Mouse (Mus musculus) macrophage (primary cell): Measurements from ENCODE around the gene Tbx6. TPM values are rescaled to one million over a fixed set of nuclear protein-coding genes. Genes with fewer than 3 reads are reported as not detected.
A peak's percentile ranks its signal among the peaks of the same experiment; 100 is the strongest.

Experiments
- H3K27ac ChIP-seq: fragments of 350-480 bp; formaldehyde crosslinking; 2 replicates; pipeline ENCODE4 v1.9.0; 2021
- H3K36me3 ChIP-seq: fragments of 350-480 bp; formaldehyde crosslinking; 2 replicates; pipeline ENCODE4 v1.9.0; 2021; ENCODE audit errors: inconsistent target
- H3K4me3 ChIP-seq: fragments of 350-480 bp; formaldehyde crosslinking; 2 replicates; pipeline ENCODE4 v1.9.0; 2021; ENCODE audit errors: inconsistent target
- H3K79me2 ChIP-seq: fragments of 350-480 bp; formaldehyde crosslinking; 2 replicates; pipeline ENCODE4 v1.9.0; 2021; ENCODE audit errors: inconsistent target
- WGBS: methylation state at CpG from one replicate; pipeline ENCODE4 v1.1.7; 2026; ENCODE audit warnings: inconsistent platforms; ENCODE audit not compliant: missing documents; 5-methylcytosine and 5-hydroxymethylcytosine counted together
- polyA plus RNA-seq: library from polyadenylated mRNA; stranded (reverse); fragments of 250-400 nt; gene quantifications from 3 replicates; pipeline ENCODE4 v1.2.4, GENCODE M21; 2018; ENCODE audit warnings: inconsistent platforms

Gene Tbx6
- polyA plus RNA-seq, 1 experiment from 2014 or later = 0.19 TPM

DNA sequence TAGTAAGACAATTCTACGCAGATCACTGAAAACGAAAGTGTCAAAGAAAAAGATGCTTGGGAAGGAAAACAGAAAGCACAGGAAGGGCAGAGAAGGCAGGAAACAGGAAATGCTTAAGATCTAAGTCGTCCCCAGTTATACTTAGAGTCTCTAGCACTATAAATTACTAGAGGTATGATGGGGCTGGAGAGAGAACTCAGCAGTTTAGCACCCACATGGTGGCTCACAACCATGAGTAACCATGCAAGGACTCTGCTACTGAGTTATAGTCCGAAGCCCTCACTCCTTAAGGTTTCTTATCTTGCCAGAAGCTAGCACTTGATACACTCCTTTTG lies 13.0 kb downstream of the Tbx6 start:
- H3K79me2 ChIP-seq = peaks cover 62% of the 10 kb centered on the region
- no peak overlapping the region for H3K4me3 ChIP-seq
- 72% methylated on average over 4 of the region's 4 CpGs for WGBS
- peak overlapping the region; percentile 15; the same call in 1 of the 2 replicates for H3K27ac ChIP-seq
- peaks cover 37% of the 10 kb centered on the region for H3K36me3 ChIP-seq

DNA sequence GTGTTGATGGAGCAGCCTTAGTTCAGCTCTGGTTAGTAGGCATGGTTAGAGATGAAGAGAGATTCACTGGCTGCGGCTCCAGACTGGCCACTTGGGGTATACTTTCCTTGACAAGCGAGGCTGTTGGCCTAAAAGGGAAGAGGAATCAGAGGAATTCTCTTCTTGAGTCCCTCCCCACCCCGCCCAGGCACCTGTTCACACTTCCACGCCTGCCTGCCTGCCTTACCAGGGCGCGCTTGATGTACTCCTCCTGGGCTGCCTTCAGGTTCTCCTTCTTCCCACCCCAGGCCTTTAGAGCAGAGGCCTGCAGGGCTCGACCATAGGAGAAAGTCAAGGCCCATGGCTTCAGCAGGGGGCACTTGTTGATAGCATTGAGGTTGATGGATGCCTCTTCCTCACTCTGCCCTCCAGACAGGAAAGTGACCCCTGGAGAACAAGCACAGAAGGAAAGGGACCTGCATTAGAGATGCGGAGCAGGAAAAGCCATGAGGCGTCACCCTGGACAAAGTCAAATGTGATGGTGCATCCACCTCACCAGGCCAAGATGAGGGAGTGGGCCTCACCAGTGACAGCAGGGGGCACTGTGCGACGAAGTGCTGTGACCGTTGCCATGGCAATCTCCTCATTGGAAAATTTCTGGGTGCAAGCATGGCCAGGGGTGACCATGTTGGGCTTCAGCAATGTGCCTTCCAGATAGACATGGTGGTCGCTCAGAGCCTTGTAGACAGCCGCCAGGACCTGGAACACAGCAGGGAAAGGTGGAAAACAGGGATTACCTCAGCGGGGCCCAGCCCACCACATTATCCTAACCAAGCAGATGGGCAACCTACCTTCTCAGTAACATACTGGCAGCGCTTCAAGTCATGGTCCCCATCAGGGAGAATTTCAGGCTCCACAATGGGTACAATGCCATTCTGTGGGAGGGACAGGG lies 14.4 kb downstream of the Tbx6 start:
- peaks cover 27% of the 10 kb centered on the region for H3K36me3 ChIP-seq
- WGBS = 92% methylated on average over 16 of the region's 16 CpGs
- H3K27ac ChIP-seq = no peak overlapping the region
- peaks cover 48% of the 10 kb centered on the region for H3K79me2 ChIP-seq
- 0 out of 2 replicates have a peak overlapping the region, but pooled peaks have one; percentile 68 for H3K4me3 ChIP-seq

DNA sequence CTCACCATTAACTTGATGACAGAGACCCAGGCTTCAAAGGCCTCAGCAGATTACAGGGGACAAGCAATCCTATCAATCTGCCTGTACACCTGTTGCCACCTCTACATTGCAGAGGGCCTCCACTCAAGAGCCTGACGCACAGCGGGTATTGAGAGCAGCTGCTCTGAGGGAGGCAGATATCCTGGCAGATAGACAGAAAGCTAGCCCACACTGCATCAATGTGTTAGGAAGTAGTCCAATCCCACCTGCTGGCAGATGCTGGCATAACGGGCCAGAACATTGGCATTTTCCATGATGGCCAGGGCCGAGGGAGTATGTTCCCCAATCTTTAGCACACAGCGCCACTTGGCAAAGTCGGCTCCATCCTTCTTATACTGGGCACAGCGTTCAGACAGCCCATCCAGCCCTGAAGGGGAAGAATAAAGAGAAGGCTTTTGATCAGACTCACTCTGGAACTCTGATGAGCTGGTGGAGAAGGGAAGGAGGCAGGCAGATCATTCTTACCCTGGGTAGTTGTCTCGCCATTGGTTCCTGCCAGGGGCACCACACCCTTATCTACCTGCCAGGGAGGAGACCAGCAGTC lies 15.2 kb downstream of the Tbx6 start:
- H3K79me2 ChIP-seq = peaks cover 40% of the 10 kb centered on the region
- peaks cover 27% of the 10 kb centered on the region for H3K36me3 ChIP-seq
- WGBS = 79% methylated on average over 8 of the region's 8 CpGs
- H3K4me3 ChIP-seq = peak overlapping the region; percentile 68
- peak overlapping the region; percentile 91; the same call in 1 of the 2 replicates for H3K27ac ChIP-seq

DNA sequence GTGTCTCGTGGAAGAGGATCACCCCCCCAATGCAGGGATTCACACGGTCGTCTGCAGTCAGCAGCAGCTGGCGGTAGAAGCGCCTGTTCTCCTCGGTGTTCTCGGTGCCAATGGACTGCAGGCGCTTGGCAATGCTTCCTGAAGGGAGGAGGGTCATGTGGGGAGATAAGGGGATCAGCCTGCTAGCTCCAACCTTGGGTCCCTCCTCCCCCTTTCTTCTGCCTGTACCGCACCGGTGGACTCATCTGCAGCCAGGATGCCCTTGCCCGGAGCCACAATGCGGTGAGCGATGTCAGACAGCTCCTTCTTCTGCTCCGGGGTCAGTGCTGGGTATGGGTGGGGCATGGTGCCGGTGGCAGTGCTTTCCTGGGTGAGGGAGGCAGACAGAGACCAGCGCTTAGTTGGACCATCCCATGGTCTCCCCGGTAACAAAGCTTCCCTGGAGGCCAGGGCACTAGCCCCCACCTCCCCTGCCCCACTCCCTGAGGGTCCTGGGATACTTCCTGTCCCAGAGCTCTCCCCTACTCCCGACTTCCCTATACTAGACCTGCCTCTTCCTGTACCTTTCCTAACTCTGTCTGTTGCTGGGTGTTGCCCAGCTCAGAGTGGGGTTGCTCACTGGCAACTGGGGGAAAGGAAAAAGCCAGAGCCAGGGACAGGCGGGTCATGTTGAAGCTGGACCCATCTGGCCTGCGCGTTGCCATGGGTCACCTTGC lies 16.3 kb downstream of the Tbx6 start, which contains the start of gene Fam57b:
Fam57b (plus strand) TSS at position 258 of the 716 bp plus-strand sequence.
- 25% methylated on average over 21 of the region's 21 CpGs for WGBS
- Histone ChIP-seq H3K4me3 (peak within 1 kb of the TSS; percentile 68), H3K27ac (peak within 1 kb of the TSS; percentile 91), H3K36me3 (peaks cover 27% of the 10 kb centered on the region), H3K79me2 (peaks cover 36% of the 10 kb centered on the region)

DNA sequence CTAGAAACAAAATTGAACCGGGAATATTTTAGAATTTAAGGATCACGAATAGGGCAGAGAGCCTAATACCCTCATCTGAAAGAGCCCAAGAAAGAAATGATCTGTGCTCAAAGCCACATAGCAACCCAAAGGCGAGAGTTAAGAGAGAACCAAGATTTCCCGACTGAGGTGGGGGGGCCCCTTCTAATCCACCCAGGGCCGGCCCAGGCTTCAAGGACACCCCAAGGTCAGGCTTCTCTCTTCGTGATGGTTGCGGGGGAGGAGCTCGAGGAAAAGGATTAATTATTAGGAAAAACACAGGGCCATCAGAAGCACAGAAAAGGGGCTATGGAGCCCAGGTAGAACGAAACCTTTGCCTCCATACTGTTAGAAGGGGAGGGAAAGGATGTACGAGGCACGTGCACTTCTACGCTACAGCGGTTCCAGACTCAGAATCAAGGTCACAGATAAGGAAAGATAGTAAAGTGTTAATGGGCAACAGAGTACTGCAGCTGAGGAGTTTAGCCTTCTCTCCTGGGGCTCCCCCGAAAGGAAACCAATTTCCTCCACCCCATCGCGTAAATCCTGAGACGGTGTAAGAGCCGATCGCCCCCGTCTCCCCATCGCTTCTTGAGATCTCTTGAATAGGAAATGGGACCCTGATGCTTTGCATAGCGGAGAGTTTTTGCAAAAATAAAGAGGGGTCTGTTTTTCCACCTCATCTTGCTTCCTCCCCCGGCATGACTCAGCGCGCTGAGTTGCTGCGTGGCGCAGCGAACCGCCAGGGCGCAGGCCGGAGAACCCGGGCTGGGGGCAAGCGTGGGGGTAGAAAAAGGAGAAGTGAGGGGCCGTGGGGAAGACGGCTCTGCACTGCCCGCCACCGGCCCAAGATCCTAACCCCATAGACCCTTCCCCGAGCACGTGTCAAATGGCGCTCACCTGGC lies 17.1 kb downstream of the Tbx6 start:
- 1% methylated on average over 36 of the region's 40 CpGs for WGBS
- H3K36me3 ChIP-seq = peaks cover 27% of the 10 kb centered on the region
- peaks cover 36% of the 10 kb centered on the region for H3K79me2 ChIP-seq

DNA sequence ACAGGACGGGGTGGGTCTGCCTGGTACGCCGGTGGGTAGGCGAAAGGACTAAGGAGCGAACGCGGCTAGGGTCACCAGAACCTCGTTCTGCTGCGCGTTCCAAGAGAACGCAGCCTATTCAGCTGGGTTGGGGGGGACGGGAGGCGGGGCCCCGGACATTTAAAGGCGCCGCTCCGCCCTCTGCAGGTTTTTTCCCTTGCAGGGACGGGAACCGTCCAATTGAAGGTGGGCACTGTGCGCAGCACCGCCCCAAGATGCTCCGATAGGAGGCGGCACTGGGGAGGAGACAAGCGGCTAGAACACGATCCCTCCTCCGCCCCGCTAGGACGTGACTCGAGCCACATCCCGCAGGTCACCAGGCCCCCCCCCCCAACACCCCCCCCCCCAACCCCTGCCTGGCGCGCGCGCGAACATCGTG lies 17.8 kb downstream of the Tbx6 start:
- peak overlapping the region; percentile 97 for H3K27ac ChIP-seq
- H3K79me2 ChIP-seq = peaks cover 36% of the 10 kb centered on the region
- H3K4me3 ChIP-seq = peak overlapping the region; percentile 68
- H3K36me3 ChIP-seq = peaks cover 27% of the 10 kb centered on the region
- WGBS = under 1% methylated on average over 22 of the region's 36 CpGs

More for the DNA sequence above, 17.1 kb downstream of the Tbx6 start:
- H3K27ac ChIP-seq = peak overlapping the region; percentile 91
- H3K4me3 ChIP-seq = peak overlapping the region; percentile 68

DNA sequence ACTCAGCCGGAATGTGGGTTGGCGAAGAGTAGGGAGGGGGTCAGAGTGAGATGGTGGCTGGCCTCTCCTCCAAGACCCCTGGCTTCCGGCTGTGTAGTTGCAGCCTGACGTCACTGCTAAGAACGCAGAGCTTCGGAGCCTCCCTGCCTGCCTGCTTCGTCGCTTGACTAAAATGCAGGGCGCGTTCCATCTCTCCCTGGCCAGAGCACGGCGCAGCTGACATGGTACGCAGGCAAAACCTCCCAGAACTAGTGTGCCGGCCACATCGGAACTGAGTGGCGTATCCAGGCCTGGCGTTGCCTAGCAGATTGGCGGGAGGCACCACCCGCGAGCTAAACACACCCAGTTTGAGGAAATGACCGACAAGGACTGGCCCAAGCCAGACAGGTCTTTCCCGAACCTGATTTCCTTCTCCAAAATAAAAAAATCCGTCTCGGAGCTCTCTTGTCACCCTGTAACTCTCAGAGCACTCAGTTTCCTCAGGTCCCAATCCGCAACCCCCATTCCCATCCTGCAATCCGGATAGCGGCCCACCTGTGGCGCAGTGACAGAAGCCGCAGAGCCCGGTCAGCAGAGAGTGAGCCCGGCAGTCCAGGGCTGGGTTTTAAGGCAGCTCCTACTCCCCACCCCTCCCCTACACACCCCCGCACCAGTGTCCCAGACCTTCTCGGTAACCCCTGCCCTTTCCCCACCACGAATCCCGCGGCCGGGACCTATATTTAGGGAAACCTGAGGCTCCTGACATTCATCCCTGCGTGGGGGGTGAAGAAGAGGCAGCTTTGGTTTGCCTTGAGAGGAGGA lies 18.4 kb downstream of the Tbx6 start:
- Histone ChIP-seq H3K36me3 (peaks cover 26% of the 10 kb centered on the region), H3K4me3 (peak overlapping the region; percentile 45), H3K27ac (peak overlapping the region; percentile 97), H3K79me2 (peaks cover 36% of the 10 kb centered on the region)
- WGBS = 4% methylated on average over 38 of the region's 38 CpGs

DNA sequence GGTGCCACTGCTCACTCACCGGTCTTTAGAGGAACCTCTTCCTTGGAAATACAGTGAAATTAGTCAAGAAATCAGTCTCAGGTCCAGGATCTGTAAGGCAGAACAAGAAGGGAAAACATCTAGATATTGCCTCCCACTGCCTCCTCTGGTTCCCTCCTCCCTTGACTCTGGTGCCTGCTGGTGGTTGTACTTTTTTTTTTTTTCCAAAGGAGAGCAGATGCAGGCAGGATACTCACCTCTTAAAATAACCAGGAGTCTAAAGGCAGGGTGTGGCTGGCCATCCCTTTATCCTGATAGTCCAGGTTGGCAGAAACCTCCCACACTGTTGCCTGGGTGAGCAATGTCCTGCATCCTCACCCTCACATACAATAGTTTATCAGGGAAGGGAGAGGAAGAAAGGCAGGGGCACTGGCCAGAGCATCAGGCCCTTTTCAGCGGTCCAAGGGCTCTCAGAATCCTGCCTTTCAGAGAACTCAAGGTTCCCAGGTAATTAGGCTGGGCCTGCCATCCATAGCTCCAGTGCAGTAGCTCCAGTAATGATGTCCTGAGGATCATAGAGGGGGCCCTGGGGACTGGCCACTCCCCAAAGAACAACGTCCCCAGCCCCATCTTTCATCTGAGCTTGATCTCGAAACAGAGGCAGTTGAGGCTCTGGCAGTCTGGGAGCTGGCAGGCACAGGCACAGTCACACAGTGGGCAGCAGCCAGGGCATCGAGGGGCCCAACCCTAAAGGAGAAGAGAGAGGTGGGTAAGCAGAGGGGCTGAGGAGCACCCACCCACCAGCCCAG lies 19.2 kb downstream of the Tbx6 start:
- peak overlapping the region; percentile 97 for H3K27ac ChIP-seq
- peaks cover 34% of the 10 kb centered on the region for H3K79me2 ChIP-seq
- peaks cover 18% of the 10 kb centered on the region for H3K36me3 ChIP-seq
- peak overlapping the region; percentile 45 for H3K4me3 ChIP-seq
- 78% methylated on average over 5 of the region's 5 CpGs for WGBS

DNA sequence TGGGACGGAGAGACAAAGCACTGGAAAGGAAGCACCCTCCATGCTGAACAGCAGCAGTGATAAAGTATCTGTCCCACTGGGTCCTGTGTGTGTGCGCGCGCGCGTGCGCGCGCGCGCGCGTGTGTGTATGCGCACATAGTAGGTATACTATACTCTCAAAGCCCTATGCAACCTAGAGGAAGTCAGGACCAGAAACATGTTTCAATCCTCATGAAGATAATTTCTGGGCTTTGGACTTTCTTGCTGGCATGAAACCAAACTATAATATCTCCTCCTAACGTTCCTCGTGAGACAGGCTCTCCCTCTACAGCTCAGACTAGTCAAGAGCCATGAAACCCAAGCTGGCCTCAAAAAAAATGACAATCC lies 19.8 kb downstream of the Tbx6 start:
- peaks cover 12% of the 10 kb centered on the region for H3K36me3 ChIP-seq
- WGBS = 97% methylated on average over 16 of the region's 16 CpGs
- H3K4me3 ChIP-seq = no peak overlapping the region
- H3K27ac ChIP-seq = peak overlapping the region; percentile 97; the same call in 1 of the 2 replicates
- peaks cover 28% of the 10 kb centered on the region for H3K79me2 ChIP-seq

DNA sequence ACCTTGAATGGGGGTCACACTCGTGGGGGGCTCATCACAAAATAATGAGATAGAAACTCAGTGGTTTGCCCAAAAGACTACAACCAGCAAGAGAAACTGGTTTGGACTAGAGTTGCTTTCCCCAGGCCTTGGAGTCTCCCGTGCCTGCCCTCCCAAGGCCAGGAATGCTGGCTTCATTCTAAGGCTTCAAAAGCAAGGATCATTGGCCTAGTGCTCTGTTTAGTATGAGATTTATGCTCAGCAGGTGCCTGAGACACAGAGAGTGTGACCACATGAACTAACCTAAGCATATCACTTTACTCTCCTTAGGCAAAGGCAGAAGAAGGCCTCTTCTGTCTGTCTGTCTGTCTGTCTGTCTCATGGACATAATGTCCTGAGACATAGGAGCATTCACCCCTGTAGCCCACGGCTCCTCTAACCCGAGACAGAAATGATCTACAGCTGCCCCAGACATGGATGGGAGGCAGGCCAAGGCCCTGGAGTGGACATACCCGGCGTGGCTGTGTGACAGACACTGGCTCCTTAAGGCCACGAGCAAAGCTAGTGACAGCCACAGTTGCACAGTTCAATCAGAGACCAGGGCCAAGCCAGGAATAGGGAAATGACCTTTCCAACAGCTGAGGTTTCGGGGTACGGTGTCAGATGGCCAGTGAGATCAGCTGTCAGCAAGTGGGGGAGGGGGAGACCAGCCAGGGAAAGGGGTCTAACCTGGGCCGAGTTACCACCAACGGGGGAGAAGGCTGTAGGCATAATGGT lies 21.0 kb downstream of the Tbx6 start:
- Histone ChIP-seq H3K27ac (peak overlapping the region; percentile 31), H3K4me3 (no peak overlapping the region), H3K36me3 (peaks cover under 1% of the 10 kb centered on the region; the same call in 1 of the 2 replicates), H3K79me2 (peaks cover 15% of the 10 kb centered on the region)
- WGBS = 89% methylated on average over 11 of the region's 11 CpGs

DNA sequence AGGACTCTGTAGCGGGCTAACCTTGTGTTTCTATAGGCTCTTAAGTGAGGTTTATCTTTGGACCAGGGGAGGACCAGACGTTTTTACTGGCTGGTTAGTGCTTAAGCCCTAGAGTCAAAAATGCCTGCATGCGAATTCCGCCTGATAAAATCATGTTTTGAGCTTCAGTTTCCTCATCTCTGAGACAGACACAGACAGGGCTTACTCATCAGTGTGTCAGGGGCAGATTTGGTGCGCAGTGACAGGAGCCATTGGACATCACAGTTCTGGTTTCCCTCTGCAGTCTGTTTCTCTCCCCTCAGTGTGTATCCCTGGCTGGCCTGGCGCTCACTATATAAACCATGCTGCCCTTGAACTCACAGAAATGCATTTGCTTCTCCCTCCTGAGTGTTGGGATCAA lies 21.9 kb downstream of the Tbx6 start:
- 87% methylated on average over 6 of the region's 6 CpGs for WGBS
- peaks cover 7% of the 10 kb centered on the region for H3K79me2 ChIP-seq
- H3K36me3 ChIP-seq = no peaks in the 10 kb centered on the region
- no peak overlapping the region for H3K4me3 ChIP-seq
- peak overlapping the region; percentile 31 for H3K27ac ChIP-seq

DNA sequence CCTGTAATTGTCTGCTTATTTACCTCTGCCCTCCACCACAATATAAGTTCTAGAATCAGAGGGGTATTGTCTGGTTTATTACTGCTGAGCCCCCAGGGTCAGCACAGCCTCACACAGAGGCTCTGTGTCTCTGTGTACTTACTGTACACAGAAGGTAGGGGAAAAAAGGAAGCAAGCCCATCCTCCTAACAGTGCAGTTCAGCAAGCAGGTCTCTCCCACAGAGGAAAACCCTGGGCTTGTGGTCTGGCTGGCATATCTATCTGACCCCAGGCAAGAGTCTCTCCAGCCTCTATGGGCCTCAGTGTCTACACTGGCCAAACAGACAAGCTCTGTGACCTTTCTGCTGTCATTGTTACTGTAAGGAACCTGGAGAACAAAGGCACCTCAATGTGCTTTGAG lies 22.5 kb downstream of the Tbx6 start:
- H3K4me3 ChIP-seq = no peak overlapping the region
- H3K36me3 ChIP-seq = no peaks in the 10 kb centered on the region
- peaks cover under 1% of the 10 kb centered on the region; the same call in 1 of the 2 replicates for H3K79me2 ChIP-seq
- 0 out of 2 replicates have a peak overlapping the region, but pooled peaks have one; percentile 31 for H3K27ac ChIP-seq
